Mouse (Mus musculus) liver, embryonic 15.5 days (tissue): ENCODE measurements around the gene Hist1h2ae. TPM values are rescaled to one million over a fixed set of nuclear protein-coding genes. Genes with fewer than 3 reads are reported as not detected.
"Not testable (repeated sequence)": the region's sequence is repeated elsewhere in the genome, so short reads cannot be mapped to it uniquely, and the experiment has no call there.

Experiments used
- ATAC-seq: fragments of 200-750 bp; cut with Nextera tagmentation; 2 replicates; pipeline ENCODE4 v1.8.0; 2017; ENCODE audit warnings: moderate number of reproducible peaks, mild to moderate bottlenecking, moderate library complexity; ENCODE audit not compliant: insufficient read depth
- H3K27ac ChIP-seq: fragments of 300-500 bp; sonication (generic); replicated peaks from 2 replicates; pipeline ENCODE4 v1.5.1; 2015; ENCODE audit warnings: mild to moderate bottlenecking, inconsistent platforms
- H3K27me3 ChIP-seq: fragments of 300-500 bp; sonication (generic); 2 replicates; pipeline ENCODE4 v1.6.1; 2015; ENCODE audit warnings: mild to moderate bottlenecking, inconsistent platforms
- H3K36me3 ChIP-seq: fragments of 300-500 bp; sonication (generic); replicated peaks from 2 replicates; pipeline ENCODE4 v1.6.1; 2015; ENCODE audit warnings: moderate library complexity, mild to moderate bottlenecking, inconsistent platforms
- H3K4me1 ChIP-seq: fragments of 300-500 bp; sonication (generic); replicated peaks from 2 replicates; pipeline ENCODE4 v1.6.1; 2015; ENCODE audit warnings: inconsistent platforms
- H3K4me2 ChIP-seq: fragments of 300-500 bp; sonication (generic); 2 replicates; pipeline ENCODE4 v1.6.1; 2015; ENCODE audit warnings: moderate library complexity, mild to moderate bottlenecking, inconsistent platforms
- H3K4me3 ChIP-seq: fragments of 300-500 bp; sonication (generic); replicated peaks from 2 replicates; pipeline ENCODE4 v1.5.1; 2015; ENCODE audit warnings: mild to moderate bottlenecking, inconsistent platforms
- H3K9ac ChIP-seq: fragments of 300-500 bp; sonication (generic); 2 replicates; pipeline ENCODE4 v1.6.1; 2015; ENCODE audit warnings: moderate library complexity, mild to moderate bottlenecking, inconsistent platforms
- H3K9me3 ChIP-seq: fragments of 300-500 bp; sonication (generic); replicated peaks from 2 replicates; pipeline ENCODE4 v1.6.1; 2016; ENCODE audit warnings: inconsistent platforms
- WGBS: fragments of 180-500 bp; shearing (Covaris S2); methylation state at CpG from one replicate; pipeline ENCODE4 v1.1.7; 2015; ENCODE audit warnings: mixed read lengths; ENCODE audit not compliant: insufficient replicate concordance; 5-methylcytosine and 5-hydroxymethylcytosine counted together
- polyA plus RNA-seq: library from polyadenylated mRNA; unstranded; fragments of >200 nt; fragmentation: Nextera tagmentation; extraction: Ambion mirVana; gene quantifications from 2 replicates; pipeline ENCODE4 v1.2.1, GENCODE M21; 2015

Hist1h2ae gene
- polyA plus RNA-seq, 1 experiment from 2014 or later = 100 TPM

DNA sequence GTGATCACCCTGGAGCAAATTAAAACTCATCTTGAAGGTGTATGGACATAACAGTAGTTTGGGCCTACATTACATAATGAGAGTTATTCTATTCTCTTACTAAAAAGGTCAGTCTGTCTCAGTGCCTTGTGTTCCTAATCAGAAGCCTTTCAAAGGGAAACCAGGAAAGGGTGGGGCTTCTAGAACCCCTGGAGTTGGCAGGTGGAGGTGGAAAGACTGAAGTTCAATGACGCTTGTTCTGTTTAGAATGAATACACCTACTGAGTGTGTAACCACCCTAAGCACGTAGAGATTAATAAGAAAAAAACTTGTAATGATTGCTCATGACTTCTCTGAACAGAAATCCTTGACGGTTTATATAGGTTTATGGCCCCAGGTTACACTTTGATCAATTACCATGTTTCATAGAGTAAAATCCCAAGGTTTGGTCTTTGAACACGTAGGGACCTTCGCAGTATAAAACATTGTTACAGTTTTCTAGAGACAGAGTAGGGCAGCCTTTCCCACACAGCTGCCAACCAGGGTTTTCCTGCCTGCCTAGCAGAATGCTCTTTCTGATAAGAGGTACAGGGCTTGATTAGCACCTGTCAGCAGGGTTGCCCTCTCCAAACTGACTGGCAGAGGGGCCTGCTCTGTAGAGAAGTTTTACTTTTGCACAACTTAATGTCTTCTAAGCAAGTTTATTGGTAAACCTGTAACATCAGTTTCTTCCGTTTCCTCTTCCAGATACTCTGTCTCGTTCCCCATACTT, 24.8 kb upstream of the Hist1h2ae start:
- H3K9me3 ChIP-seq = no peaks in the 10 kb centered on the region
- 30% methylated on average over 7 of the region's 7 CpGs for WGBS
- H3K4me2 ChIP-seq = peak overlapping the region; percentile 21
- peaks cover 53% of the 10 kb centered on the region for H3K4me1 ChIP-seq
- H3K27ac ChIP-seq = peak overlapping the region; percentile 88
- peak; percentile 94 for ATAC-seq
- peak overlapping the region; percentile 6; the same call in 1 of the 2 replicates for H3K4me3 ChIP-seq
- H3K36me3 ChIP-seq = no peaks in the 10 kb centered on the region
- no peaks in the 10 kb centered on the region for H3K27me3 ChIP-seq
- H3K9ac ChIP-seq = peak overlapping the region; percentile 41

DNA sequence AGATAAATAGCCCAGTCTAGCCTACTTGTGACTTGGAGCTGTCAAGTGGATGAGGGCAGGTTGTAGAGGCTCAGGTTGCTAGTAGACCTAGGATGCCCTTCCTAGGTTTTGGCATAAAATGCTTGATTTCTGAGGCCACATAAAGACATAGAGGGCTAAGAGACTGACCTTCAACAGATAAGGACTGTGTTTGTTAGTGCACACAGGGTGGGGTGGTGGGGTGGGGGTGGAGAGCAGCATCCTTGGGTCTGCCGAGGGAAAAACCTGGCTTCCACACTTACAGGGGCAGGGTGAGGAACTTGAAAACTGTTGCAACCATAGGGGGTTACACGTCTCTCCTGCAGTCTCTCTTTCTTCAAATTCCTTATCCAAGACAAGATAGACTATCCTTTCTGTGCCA, 24.2 kb upstream of the Hist1h2ae start:
- Histone ChIP-seq H3K4me1 (peaks cover 53% of the 10 kb centered on the region), H3K4me2 (peak overlapping the region; percentile 21), H3K36me3 (no peaks in the 10 kb centered on the region), H3K4me3 (0 out of 2 replicates have a peak overlapping the region, but pooled peaks have one; percentile 6), H3K9ac (peak overlapping the region; percentile 41), H3K9me3 (no peaks in the 10 kb centered on the region), H3K27ac (peak overlapping the region; percentile 88), H3K27me3 (no peaks in the 10 kb centered on the region)
- WGBS = 16% methylated on average over 2 of the region's 2 CpGs
- ATAC-seq = peak; percentile 55

DNA sequence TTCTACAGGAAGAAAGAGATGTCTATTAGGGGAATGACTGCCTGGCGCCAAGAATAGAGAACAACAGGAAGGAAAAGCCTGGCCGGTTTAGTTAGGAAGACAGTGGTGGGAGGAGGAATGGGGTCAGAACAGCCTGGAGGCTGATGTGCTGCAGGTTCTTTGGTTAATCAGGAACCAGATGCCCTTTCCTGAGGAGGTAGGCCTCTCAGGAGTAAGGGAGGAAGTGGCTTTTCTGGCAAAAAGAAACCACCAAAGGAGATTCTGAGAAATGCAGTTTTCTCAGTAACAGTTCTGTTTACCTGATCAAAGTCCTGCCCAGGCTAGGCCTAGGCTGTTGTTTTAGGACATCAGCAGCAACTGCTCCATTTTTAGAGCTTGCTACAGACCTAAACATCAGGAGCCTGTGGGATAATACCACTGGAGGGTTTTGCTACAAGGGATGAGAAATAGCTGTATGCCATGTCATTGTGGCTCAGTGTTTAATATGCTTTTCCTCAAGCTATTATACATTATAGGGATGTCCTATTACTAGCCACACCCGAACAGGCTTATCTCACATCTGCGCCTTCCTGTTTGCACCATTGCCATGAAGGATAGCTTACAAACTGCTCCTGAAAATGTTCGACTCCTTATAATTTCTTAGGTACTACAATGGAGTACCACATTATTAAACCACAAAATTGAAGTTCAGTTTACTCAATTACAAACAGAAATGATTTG, 22.2 kb upstream of the Hist1h2ae start:
- Histone ChIP-seq H3K27me3 (no peaks in the 10 kb centered on the region), H3K36me3 (no peaks in the 10 kb centered on the region), H3K4me2 (peak overlapping the region; percentile 21; the same call in 1 of the 2 replicates), H3K9me3 (no peaks in the 10 kb centered on the region), H3K4me1 (peaks cover 57% of the 10 kb centered on the region), H3K27ac (peak overlapping the region; percentile 84), H3K9ac (peak overlapping the region; percentile 35), H3K4me3 (no peak overlapping the region)
- WGBS = 13% methylated on average over 5 of the region's 5 CpGs
- no peak for ATAC-seq

DNA sequence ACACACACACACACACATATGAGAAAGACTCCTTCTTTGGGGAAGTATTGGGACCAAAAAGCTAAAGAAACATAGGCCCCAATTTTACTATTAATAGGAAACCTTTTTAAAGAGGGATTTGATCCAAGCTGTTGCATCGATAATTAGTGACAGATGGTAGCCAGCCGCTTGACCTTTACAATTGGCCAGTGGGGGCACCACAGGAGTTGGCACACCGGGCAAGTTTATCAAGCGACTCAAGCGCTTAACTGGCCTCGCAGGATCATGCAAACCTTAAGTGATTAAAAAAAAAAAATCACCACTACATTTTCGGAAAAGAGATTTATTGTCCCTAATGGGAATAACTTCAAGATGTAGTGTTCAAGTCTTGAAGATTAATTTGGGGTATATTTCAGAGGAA, 21.6 kb upstream of the Hist1h2ae start:
- Histone ChIP-seq H3K9ac (peak overlapping the region; percentile 35; the same call in 1 of the 2 replicates), H3K27ac (peak overlapping the region; percentile 84)
- no peak for ATAC-seq

DNA sequence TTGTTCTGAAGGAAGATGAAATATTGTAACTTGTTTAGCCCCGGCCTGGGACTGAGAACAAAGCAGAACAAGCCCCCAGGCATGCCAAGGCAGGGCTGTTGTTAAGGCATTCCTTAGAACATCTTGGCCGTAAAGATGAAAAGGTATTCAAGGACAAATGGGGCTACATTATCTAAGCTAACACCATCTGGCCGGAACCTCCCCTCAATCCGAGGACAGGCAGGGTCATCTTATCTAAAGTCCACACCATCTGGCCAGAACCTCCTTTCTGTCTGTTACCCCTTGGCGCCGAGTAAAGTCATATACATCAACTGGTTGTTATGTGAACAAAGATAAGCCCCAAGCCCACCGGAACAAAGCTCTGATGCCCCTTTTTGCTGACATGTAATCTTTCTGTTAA, 20.9 kb upstream of the Hist1h2ae start:
- not testable (repeated sequence) for ATAC-seq, H3K9me3 ChIP-seq, H3K27me3 ChIP-seq, H3K9ac ChIP-seq, H3K4me2 ChIP-seq, H3K4me3 ChIP-seq, H3K36me3 ChIP-seq, H3K27ac ChIP-seq
- 67% methylated on average over 7 of the region's 7 CpGs for WGBS
- peaks cover 54% of the 10 kb centered on the region for H3K4me1 ChIP-seq

More for the DNA sequence above, 21.6 kb upstream of the Hist1h2ae start:
- H3K9me3 ChIP-seq = no peaks in the 10 kb centered on the region
- no peak overlapping the region for H3K4me2 ChIP-seq
- H3K4me3 ChIP-seq = no peak overlapping the region
- WGBS = 73% methylated on average over 7 of the region's 7 CpGs
- H3K27me3 ChIP-seq = no peaks in the 10 kb centered on the region
- no peaks in the 10 kb centered on the region for H3K36me3 ChIP-seq
- H3K4me1 ChIP-seq = peaks cover 57% of the 10 kb centered on the region

DNA sequence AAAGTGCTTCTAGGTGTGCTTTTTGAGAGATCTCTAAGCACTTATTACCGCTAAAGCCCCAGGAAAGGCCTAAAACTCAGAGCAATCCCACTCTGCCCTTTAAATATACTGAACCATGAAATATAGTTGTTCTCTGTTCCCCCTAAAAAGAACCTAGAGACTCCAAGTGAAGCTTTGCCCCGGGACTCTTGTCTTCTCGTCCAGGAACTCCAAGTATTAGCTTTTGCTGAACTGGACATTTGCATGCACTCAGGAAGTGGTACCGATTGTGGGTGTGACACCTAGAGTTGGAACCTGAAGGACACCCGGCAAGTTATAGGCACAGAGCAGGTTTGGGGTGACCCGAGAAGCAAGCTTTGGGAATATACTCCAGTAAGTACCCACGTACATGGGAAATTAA, 20.2 kb upstream of the Hist1h2ae start:
- ATAC-seq = no peak
- Histone ChIP-seq H3K27ac (no peak overlapping the region), H3K9ac (no peak overlapping the region), H3K27me3 (no peaks in the 10 kb centered on the region), H3K36me3 (no peaks in the 10 kb centered on the region), H3K4me3 (no peak overlapping the region), H3K4me2 (no peak overlapping the region), H3K9me3 (no peaks in the 10 kb centered on the region), H3K4me1 (peaks cover 55% of the 10 kb centered on the region)
- WGBS = 84% methylated on average over 7 of the region's 7 CpGs

DNA sequence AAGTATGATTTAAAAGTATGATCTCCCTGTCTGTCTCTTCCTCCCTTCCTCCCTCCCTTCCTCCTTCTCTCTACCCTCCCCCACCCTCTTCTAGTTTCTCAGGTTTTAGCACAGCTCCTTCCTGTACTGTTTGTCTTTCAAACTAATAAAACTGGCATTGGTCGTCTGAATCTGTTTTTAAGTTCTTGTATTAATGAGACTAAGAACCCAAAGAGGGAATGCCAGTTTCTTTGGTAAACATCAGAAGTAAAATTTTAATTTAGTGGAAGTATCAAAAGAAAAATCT, 15.9 kb upstream of the Hist1h2ae start:
- Histone ChIP-seq H3K9ac (peak overlapping the region; percentile 66), H3K27me3 (no peaks in the 10 kb centered on the region), H3K4me2 (peak overlapping the region; percentile 74), H3K9me3 (no peaks in the 10 kb centered on the region), H3K27ac (peak overlapping the region; percentile 97), H3K36me3 (no peaks in the 10 kb centered on the region), H3K4me3 (peak overlapping the region; percentile 60), H3K4me1 (peaks cover 44% of the 10 kb centered on the region)
- no peak for ATAC-seq
- WGBS = 4% methylated on average over 1 of the region's 1 CpGs

DNA sequence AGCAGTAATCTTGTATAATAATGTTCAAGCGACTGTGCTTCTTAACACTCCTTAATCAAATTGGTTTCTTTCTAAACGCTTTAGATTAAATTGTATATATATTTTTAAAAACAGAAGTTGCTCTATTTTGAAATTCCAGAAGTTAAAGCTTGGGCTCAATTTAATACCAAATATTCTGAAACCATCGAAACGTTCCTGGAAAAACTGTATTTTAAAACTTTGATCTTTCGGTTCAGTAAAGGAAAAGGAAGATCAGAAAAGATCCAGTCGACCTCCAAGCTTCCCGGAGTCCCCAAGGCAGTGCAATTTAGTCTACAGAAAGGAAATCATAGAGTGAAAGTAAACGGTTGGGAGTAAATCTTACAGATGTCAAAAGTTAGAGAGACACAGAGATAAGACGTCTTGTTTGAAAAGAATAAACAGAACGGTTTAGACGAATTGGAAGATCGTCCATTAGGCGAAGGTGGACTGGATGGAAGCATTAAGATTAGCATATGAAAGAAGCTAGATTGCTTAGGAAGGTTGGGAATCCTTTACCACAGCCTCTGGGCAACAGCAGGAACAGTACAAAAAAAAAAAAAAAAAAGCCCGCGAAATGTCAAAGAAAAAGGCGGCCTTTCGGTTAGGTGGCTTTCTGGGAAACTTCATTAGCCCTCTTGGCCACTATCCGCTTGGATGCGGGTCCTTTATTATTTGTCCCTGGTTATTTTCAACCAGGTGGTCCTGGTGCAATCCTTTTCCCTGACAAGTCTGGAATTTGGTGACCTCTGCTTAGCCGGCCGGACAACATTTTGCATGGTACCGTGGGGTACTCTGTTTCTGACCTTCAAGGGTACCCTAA, 15.3 kb upstream of the Hist1h2ae start:
- ATAC-seq = no peak
- Histone ChIP-seq H3K27ac (peak overlapping the region; percentile 97), H3K4me3 (peak overlapping the region; percentile 60), H3K27me3 (no peaks in the 10 kb centered on the region), H3K36me3 (no peaks in the 10 kb centered on the region), H3K4me2 (peak overlapping the region; percentile 74), H3K4me1 (peaks cover 48% of the 10 kb centered on the region), H3K9ac (peak overlapping the region; percentile 66), H3K9me3 (no peaks in the 10 kb centered on the region)
- 3% methylated on average over 22 of the region's 22 CpGs for WGBS

DNA sequence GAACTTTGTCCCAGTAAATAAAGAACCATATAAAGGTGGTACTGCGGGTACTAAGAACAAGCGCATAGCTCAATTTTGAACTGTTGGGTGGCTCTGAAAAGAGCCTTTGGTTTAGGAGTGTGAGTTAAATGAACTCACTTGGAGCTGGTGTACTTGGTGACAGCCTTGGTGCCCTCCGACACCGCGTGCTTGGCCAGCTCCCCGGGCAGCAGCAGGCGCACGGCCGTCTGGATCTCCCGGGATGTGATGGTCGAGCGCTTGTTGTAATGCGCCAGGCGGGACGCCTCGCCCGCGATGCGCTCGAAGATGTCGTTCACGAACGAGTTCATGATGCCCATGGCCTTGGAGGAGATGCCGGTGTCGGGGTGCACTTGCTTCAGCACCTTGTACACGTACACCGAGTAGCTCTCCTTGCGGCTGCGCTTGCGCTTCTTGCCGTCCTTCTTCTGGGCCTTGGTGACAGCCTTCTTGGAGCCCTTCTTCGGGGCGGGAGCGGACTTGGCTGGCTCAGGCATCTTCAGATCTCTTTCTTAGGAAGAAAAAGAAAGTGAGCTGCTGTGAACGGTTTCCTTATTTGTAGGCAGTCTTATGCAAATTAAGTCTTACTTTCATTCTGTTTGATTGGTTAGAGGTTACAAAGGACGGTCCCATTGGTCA, 14.6 kb upstream of the Hist1h2ae start:
- Histone ChIP-seq H3K27ac (peak overlapping the region; percentile 97), H3K4me3 (peak overlapping the region; percentile 60), H3K9ac (peak overlapping the region; percentile 78), H3K4me1 (peaks cover 55% of the 10 kb centered on the region), H3K4me2 (peak overlapping the region; percentile 74)
- peak; percentile 75 for ATAC-seq
- not testable (repeated sequence) for H3K36me3 ChIP-seq, H3K9me3 ChIP-seq, H3K27me3 ChIP-seq
- WGBS = under 1% methylated on average over 23 of the region's 36 CpGs

DNA sequence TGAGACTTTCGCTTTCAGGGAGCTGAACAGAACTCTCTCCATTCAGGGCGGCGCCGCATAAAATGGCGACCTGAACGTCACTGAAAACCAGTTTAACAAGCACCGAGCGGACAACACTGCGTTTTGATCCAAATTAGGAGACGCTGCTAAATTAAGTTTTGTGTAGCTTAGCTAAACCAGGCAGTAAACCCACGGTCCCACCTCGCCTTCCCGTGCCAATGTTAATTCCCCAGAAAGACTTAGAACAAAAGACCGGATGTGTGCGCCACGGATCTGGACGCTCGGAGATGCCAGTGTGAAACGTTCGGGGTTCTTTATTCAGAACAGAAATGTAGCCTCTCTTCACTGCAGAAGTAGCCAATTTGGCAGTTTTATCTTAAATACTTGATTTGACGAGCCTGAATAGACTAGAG, 14.0 kb upstream of the Hist1h2ae start:
- Histone ChIP-seq H3K36me3 (no peaks in the 10 kb centered on the region), H3K4me3 (peak overlapping the region; percentile 60), H3K4me1 (peaks cover 61% of the 10 kb centered on the region), H3K4me2 (peak overlapping the region; percentile 74), H3K27ac (peak overlapping the region; percentile 97), H3K9ac (peak overlapping the region; percentile 78), H3K9me3 (no peaks in the 10 kb centered on the region), H3K27me3 (no peaks in the 10 kb centered on the region)
- under 1% methylated on average over 21 of the region's 21 CpGs for WGBS
- ATAC-seq = peak; percentile 3
